Mouse (Mus musculus): ENCODE data around the gene Naga. TPM values are rescaled to one million over a fixed set of nuclear protein-coding genes. Genes with fewer than 3 reads are reported as not detected.

Naga gene
- polyA plus RNA-seq, 1 experiment from 2014 or later = 34.6 TPM

DNA sequence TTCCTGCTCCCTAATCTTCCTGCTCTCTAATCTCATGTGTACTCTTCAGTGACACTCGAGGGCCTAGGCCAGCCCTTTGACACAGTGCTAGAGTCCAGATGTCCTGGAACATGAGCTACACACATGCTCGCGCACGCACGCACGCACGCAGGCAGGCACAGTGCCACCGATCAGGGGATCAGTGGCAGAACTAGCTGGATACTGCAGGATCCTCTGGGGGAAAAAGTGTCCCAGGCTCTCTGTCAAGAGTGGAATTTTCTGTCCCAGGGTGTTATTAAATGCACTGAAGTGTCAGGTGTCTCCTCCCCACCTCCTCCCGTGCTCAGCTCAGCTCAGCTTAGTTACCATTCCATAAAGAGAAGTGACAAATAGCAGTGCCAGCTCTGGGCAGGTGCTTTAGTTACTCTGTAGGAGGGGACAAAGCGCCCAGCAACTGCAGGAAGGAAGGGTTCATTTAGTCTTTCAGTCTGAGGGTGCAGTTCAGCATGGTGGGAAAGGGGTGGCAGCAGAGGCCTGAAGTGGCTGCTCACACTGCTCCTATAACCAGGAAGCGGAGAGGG, 22.8 kb upstream of the Naga start:
- Histone ChIP-seq H3K4me1 (ENCODE audit: insufficient read depth) (peaks cover 32% of the 10 kb centered on the region), H3K4me3 (ENCODE audit: low read depth, low read length) (no peak overlapping the region), H3K4me2 (ENCODE audit: low read depth, low read length) (no peak overlapping the region), H3K27ac (ENCODE audit: low read depth) (peak overlapping the region; percentile 95), H3K36me3 (replicated peaks; ENCODE audit: insufficient read depth, low read length) (no peaks in the 10 kb centered on the region), H3K9ac (replicated peaks) (peak overlapping the region; percentile 53), H3K9me3 (ENCODE audit: low read length) (no peaks in the 10 kb centered on the region), H3K27me3 (ENCODE audit: insufficient read depth, low read length) (no peaks in the 10 kb centered on the region)
- 57% methylated on average over 11 of the region's 11 CpGs for WGBS (ENCODE audit: insufficient replicate concordance)
- peak; percentile 72 for TF ChIP-seq EP300 (IDR thresholded peaks at IDR 0.05; ENCODE audit: low read depth)
- TF ChIP-seq CTCF (IDR thresholded peaks at IDR 0.05; ENCODE audit: low read depth) = peak; percentile 61
- DNase-seq (peak; percentile 81), ATAC-seq (peak; percentile 96)

DNA sequence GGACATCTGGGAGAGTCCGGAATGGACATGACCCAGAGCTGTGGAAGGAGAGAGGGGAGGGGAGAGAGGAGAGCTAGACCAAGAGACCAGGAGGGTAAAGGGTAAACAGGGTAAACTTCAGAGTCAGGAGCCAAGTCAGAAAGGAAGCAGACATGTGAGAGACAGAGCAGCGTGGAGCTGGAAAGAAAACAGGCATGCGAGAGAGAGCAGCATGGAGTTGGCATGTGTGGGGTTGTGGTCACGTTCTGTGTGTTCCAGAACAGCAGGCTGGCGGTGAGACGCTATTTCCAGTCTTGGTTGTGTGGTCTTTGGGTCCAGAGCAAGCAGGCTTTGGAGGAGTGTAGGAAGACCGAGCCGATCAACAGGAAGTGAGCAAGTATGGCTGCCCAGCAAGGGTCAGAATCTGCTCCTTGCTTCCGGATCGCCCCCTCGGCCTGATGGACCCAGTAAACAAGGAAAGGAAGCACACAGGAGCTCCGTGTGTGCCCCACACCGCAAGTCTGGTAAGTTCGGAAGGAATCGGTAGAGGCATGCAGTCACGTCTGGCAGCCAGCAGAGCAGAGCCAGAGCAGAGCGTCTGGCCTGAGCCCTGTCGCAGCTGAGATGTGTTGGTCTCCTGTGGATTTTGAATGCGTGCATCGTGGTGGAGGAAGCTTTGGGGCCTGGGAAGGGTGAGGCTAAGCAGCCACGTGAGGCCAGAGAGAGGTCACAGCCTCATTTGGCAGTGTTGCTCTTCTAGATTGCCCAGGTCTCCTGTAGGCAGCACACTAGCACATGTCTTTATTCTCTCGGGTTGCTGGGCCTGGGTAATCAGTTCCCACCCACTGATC, 19.9 kb upstream of the Naga start:
- H3K27ac ChIP-seq (ENCODE audit: low read depth) = peak overlapping the region; percentile 95
- TF ChIP-seq EP300 (IDR thresholded peaks at IDR 0.05; ENCODE audit: low read depth) = peak; percentile 63; the same call in 1 of the 2 replicates
- TF ChIP-seq CTCF (IDR thresholded peaks at IDR 0.05; ENCODE audit: low read depth) = no peak
- no peaks in the 10 kb centered on the region for H3K27me3 ChIP-seq (ENCODE audit: insufficient read depth, low read length)
- peak overlapping the region; percentile 26 for H3K9ac ChIP-seq (replicated peaks)
- H3K4me1 ChIP-seq (ENCODE audit: insufficient read depth) = peaks cover 40% of the 10 kb centered on the region
- DNase-seq (no peak), ATAC-seq (no peak)
- H3K36me3 ChIP-seq (replicated peaks; ENCODE audit: insufficient read depth, low read length) = no peaks in the 10 kb centered on the region
- H3K9me3 ChIP-seq (ENCODE audit: low read length) = no peaks in the 10 kb centered on the region
- H3K4me2 ChIP-seq (ENCODE audit: low read depth, low read length) = peak overlapping the region; percentile 1; the same call in 1 of the 2 replicates
- H3K4me3 ChIP-seq (ENCODE audit: low read depth, low read length) = no peak overlapping the region
- 57% methylated on average over 22 of the region's 22 CpGs for WGBS (ENCODE audit: insufficient replicate concordance)

DNA sequence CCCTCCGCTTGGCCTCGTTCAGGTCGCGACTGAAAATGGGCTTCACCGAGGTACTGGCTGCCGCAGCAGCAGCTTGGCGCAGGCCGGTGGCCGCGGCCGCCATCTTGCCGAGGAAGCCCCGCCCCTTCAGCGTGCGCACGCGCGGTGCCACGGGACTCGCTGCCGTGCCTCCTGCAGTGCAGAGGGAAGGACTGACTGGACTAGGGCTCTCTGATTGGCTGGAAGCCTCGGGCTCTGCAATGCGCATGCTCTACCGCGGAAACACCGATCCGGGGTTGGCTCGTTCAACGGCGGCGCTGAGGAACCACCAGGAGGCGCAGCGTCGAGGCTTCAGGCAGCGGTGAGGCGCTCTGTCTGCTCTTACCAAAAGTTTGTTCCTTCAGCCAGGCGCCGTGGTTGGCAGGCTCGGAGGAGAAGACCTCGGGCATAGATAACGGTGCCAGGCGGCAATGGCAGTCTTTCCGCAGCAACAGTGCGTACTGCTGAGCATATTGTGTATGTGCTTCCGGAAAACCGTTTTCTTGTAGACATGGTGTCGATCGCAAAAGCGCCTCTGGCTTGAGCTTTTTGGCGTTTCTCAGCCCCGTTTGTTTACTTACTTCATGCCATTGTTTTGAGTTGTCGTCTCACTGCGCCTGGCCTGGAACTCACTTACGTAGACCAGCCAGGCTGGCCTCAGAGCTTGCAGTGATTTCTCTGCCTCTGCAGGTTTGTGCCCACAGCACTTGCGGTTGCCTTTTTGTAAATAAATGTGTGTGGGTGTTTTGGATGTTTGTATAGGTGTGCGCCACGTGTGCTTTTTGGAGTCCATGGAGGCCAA, 15.6 kb upstream of the Naga start, which contains the start of gene Ndufa6:
Gene Ndufa6 (minus strand): TSS at position 197 of the 820 bp plus-strand sequence.
- 2% methylated on average over 56 of the region's 57 CpGs for WGBS (ENCODE audit: insufficient replicate concordance)
- peak; percentile 96 for ATAC-seq
- Histone ChIP-seq H3K4me1 (ENCODE audit: insufficient read depth) (peaks cover 45% of the 10 kb centered on the region), H3K4me2 (ENCODE audit: low read depth, low read length) (peak within 1 kb of the TSS; percentile 87), H3K27me3 (ENCODE audit: insufficient read depth, low read length) (no peaks in the 10 kb centered on the region), H3K36me3 (replicated peaks; ENCODE audit: insufficient read depth, low read length) (peaks cover 18% of the 10 kb centered on the region), H3K27ac (ENCODE audit: low read depth) (peak within 1 kb of the TSS; percentile 91), H3K9ac (replicated peaks) (peak within 1 kb of the TSS; percentile 95), H3K4me3 (ENCODE audit: low read depth, low read length) (peak within 1 kb of the TSS; percentile 74), H3K9me3 (ENCODE audit: low read length) (no peaks in the 10 kb centered on the region)
- TF ChIP-seq EP300 (IDR thresholded peaks at IDR 0.05; ENCODE audit: low read depth) (peak; percentile 15; the same call in 1 of the 2 replicates), CTCF (IDR thresholded peaks at IDR 0.05; ENCODE audit: low read depth) (peak; percentile 100)
- peak; percentile 98 for DNase-seq

DNA sequence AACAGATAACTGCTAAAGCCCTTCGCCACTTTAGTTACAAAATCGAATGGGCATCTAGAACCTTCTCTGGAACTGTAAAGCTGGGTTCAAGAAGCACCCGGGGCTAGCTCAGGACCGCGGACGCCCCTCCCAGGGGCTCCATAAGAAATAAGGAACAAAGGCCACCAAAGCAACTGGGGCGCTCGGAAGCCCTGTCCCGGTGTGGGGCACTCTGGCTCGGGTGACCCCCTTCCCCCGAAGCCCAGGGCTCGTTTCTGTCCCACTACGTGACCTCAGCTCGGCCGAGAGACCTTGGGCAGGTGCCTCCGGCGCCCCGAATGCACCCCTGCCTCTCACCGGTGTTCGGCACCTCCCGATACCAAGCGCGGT, 15.0 kb upstream of the Naga start:
- no peak for DNase-seq
- H3K27me3 ChIP-seq (ENCODE audit: insufficient read depth, low read length) = no peaks in the 10 kb centered on the region
- H3K36me3 ChIP-seq (replicated peaks; ENCODE audit: insufficient read depth, low read length) = peaks cover 24% of the 10 kb centered on the region
- H3K4me2 ChIP-seq (ENCODE audit: low read depth, low read length) = peak overlapping the region; percentile 87
- peak overlapping the region; percentile 88 for H3K27ac ChIP-seq (ENCODE audit: low read depth)
- ATAC-seq = peak; percentile 28; the same call in 1 of the 2 replicates
- no peaks in the 10 kb centered on the region for H3K9me3 ChIP-seq (ENCODE audit: low read length)
- WGBS (ENCODE audit: insufficient replicate concordance) = under 1% methylated on average over 23 of the region's 23 CpGs
- TF ChIP-seq EP300 (IDR thresholded peaks at IDR 0.05; ENCODE audit: low read depth) = peak; percentile 34; the same call in 1 of the 2 replicates
- no peak for TF ChIP-seq CTCF (IDR thresholded peaks at IDR 0.05; ENCODE audit: low read depth)
- H3K9ac ChIP-seq (replicated peaks) = peak overlapping the region; percentile 95
- H3K4me1 ChIP-seq (ENCODE audit: insufficient read depth) = peaks cover 45% of the 10 kb centered on the region
- H3K4me3 ChIP-seq (ENCODE audit: low read depth, low read length) = peak overlapping the region; percentile 74

DNA sequence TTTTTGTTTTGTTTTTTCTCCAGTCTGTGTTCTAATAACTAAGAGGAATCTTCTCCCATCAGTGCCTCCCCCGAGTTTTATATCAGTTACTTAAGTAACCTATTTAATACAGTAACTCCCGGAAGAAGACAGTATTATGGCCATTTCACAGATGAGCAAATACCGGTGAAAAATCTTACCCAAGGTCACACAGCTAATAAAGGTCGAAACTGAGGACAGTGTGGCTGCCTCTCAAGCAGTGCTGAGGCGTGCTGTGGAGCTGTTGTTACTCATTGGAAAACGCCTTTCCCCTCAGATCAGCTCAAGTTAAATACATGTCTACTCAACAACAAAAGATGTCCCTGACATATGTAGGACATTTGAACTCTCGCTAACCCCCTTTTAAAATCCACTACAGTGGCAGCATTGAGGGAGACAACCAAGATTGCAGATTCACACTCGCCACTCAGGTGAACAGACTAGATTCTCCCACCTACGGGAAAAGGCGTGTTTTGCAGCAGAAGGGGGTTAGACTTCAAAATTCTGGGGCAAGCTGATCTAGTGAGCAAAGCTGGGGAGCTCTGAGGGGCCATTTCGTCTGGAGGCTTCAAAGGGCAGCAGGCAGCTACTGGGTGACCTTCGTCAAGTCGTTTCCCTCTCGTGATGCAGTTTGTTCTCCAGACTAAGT, 14.5 kb upstream of the Naga start:
- Histone ChIP-seq H3K9ac (replicated peaks) (peak overlapping the region; percentile 95), H3K27me3 (ENCODE audit: insufficient read depth, low read length) (no peaks in the 10 kb centered on the region), H3K4me3 (ENCODE audit: low read depth, low read length) (peak overlapping the region; percentile 74), H3K4me1 (ENCODE audit: insufficient read depth) (peaks cover 48% of the 10 kb centered on the region), H3K9me3 (ENCODE audit: low read length) (no peaks in the 10 kb centered on the region), H3K36me3 (replicated peaks; ENCODE audit: insufficient read depth, low read length) (peaks cover 30% of the 10 kb centered on the region), H3K4me2 (ENCODE audit: low read depth, low read length) (peak overlapping the region; percentile 87), H3K27ac (ENCODE audit: low read depth) (peak overlapping the region; percentile 88)
- 16% methylated on average over 14 of the region's 14 CpGs for WGBS (ENCODE audit: insufficient replicate concordance)
- ATAC-seq (no peak), DNase-seq (peak; percentile 44)
- no peak for TF ChIP-seq CTCF (IDR thresholded peaks at IDR 0.05; ENCODE audit: low read depth)
